ENCODE assay signal across 20 mouse cellular contexts in the genomic region with DNA sequence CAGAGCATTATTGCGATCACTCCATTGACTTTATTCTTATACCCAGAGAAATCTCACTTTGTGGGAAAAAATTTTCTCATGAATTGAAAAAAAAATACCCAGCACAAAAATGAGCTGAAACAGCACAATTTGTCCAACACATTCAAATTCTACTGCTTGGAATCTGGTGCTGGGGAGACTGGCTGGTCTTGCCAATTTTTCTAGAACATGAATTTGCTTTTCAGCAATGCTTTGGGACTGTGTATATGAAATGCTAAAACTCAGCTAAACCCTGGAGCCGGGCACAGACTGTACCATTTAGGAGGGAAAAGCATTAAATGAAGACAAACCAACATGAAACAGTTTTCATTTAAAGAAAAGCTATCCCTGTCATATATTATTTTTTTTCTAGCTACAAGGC.
DNase-seq lines count a peak whose midpoint lies in the region; ATAC-seq and TF ChIP-seq lines count a peak whose summit lies in the region.
"Had no signal": no experiment of that assay in that cellular context is flagged by ENCODE, and none has a peak within 500 bp of the region (broad histone marks: within the 10 kb centered on the region; RNA-seq: fewer than 3 reads in every experiment).

No protein-coding gene starts in this region.

- no peak overlapping the region for H3K4me3 ChIP-seq in forebrain, postnatal 0 days (ENCODE audit: low read depth, low read length)
- no peak overlapping the region for H3K4me3 ChIP-seq in forebrain, embryonic 12.5 days (replicated peaks)
- H3K4me3 ChIP-seq in intestine, embryonic 14.5 days (ENCODE audit: low read depth, low read length): no peak overlapping the region
- no peak overlapping the region for H3K4me3 ChIP-seq in intestine, postnatal 0 days (ENCODE audit: low read depth, low read length)
- H3K4me3 ChIP-seq: embryonic facial prominence, embryonic 10.5 days; heart, embryonic 15.5 days; hindbrain, embryonic 13.5 days had no signal

- WGBS in forebrain, postnatal 0 days: 67% methylated on average over 2 of the region's 2 CpGs
- 96% methylated on average over 2 of the region's 2 CpGs for WGBS in forebrain, embryonic 12.5 days
- 89% methylated on average over 2 of the region's 2 CpGs for WGBS in intestine, embryonic 14.5 days
- 91% methylated on average over 2 of the region's 2 CpGs for WGBS in intestine, postnatal 0 days

- H3K9ac ChIP-seq in forebrain, postnatal 0 days: no peak overlapping the region
- no peak overlapping the region for H3K9ac ChIP-seq in forebrain, embryonic 12.5 days
- no peak overlapping the region for H3K9ac ChIP-seq in intestine, embryonic 14.5 days (ENCODE audit: low read length)
- no peak overlapping the region for H3K9ac ChIP-seq in intestine, postnatal 0 days (ENCODE audit: low read depth, low read length)
- H3K9ac ChIP-seq: heart, embryonic 15.5 days; hindbrain, embryonic 13.5 days had no signal

- H3K9me3 ChIP-seq in forebrain, postnatal 0 days (ENCODE audit: low read length): no peaks in the 10 kb centered on the region
- H3K9me3 ChIP-seq in forebrain, embryonic 12.5 days: no peaks in the 10 kb centered on the region
- no peaks in the 10 kb centered on the region for H3K9me3 ChIP-seq in intestine, embryonic 14.5 days (ENCODE audit: control insufficient read depth, low read length)
- no peaks in the 10 kb centered on the region for H3K9me3 ChIP-seq in intestine, postnatal 0 days (ENCODE audit: control insufficient read depth)
- H3K9me3 ChIP-seq: embryonic facial prominence, embryonic 10.5 days; G1E; heart, embryonic 15.5 days; hindbrain, embryonic 13.5 days had no signal

- TF ChIP-seq CTCF in forebrain, postnatal 0 days (IDR thresholded peaks at IDR 0.05; ENCODE audit: low read depth): no peak
- TF ChIP-seq CTCF in intestine, postnatal 0 days (IDR thresholded peaks at IDR 0.05; ENCODE audit: low read depth): no peak

- H3K27me3 ChIP-seq in forebrain, postnatal 0 days (ENCODE audit: insufficient read depth, low read length): no peaks in the 10 kb centered on the region
- H3K27me3 ChIP-seq in forebrain, embryonic 12.5 days: no peaks in the 10 kb centered on the region
- H3K27me3 ChIP-seq in intestine, embryonic 14.5 days (replicated peaks; ENCODE audit: control insufficient read depth, insufficient read depth, low read length): no peaks in the 10 kb centered on the region
- no peaks in the 10 kb centered on the region for H3K27me3 ChIP-seq in intestine, postnatal 0 days (replicated peaks; ENCODE audit: control insufficient read depth, insufficient read depth, low read length)
- H3K27me3 ChIP-seq: heart, embryonic 15.5 days; hindbrain, embryonic 13.5 days had no signal

- H3K36me3 ChIP-seq in forebrain, postnatal 0 days (ENCODE audit: insufficient read depth): no peaks in the 10 kb centered on the region
- H3K36me3 ChIP-seq in forebrain, embryonic 12.5 days (replicated peaks): no peaks in the 10 kb centered on the region
- H3K36me3 ChIP-seq in intestine, embryonic 14.5 days (ENCODE audit: control insufficient read depth, insufficient read depth, low read length): no peaks in the 10 kb centered on the region
- no peaks in the 10 kb centered on the region for H3K36me3 ChIP-seq in intestine, postnatal 0 days (ENCODE audit: control insufficient read depth, insufficient read depth)
- H3K36me3 ChIP-seq: embryonic facial prominence, embryonic 10.5 days; G1E; heart, embryonic 15.5 days; hindbrain, embryonic 13.5 days had no signal

- peak; percentile 71 for ATAC-seq in forebrain, postnatal 0 days
- ATAC-seq in forebrain, embryonic 12.5 days (ENCODE audit: low FRiP score): no peak
- ATAC-seq in intestine, embryonic 14.5 days (replicated peaks; ENCODE audit: low FRiP score, low TSS enrichment, low read depth): no peak
- ATAC-seq in intestine, postnatal 0 days: no peak
- ATAC-seq: CD4-positive, CD25-positive, alpha-beta regulatory T cell, adult 4 months; forebrain, embryonic 14.5 days; hindbrain, postnatal 0 days had no signal

- H3K4me2 ChIP-seq in forebrain, postnatal 0 days (ENCODE audit: low read depth): no peak overlapping the region
- no peak overlapping the region for H3K4me2 ChIP-seq in forebrain, embryonic 12.5 days
- H3K4me2 ChIP-seq in intestine, embryonic 14.5 days (ENCODE audit: low read length): no peak overlapping the region
- no peak overlapping the region for H3K4me2 ChIP-seq in intestine, postnatal 0 days (replicated peaks; ENCODE audit: low read depth)
- H3K4me2 ChIP-seq: heart, embryonic 15.5 days; hindbrain, embryonic 13.5 days had no signal

- DNase-seq in forebrain, postnatal 0 days: peak; percentile 22
- DNase-seq in intestine, embryonic 14.5 days (ENCODE audit: low spot score): peak; percentile 38
- DNase-seq in layer of hippocampus, adult 9-11 months: peak; percentile 34
- DNase-seq in layer of hippocampus, postnatal 25 days (ENCODE audit: extremely low spot score in 1 of 2, low spot score in 1 of 2): no peak
- DNase-seq in testis, postnatal 10 days (ENCODE audit: low spot score): peak; percentile 18
- DNase-seq in testis, postnatal 14 days (ENCODE audit: low spot score): no peak
- DNase-seq: B cell, adult 2 months; cerebellum, adult 2 months; cerebellum, postnatal 10 days; gastrocnemius, postnatal 14 days; heart, postnatal 14 days had no signal

- no peaks in the 10 kb centered on the region for H3K4me1 ChIP-seq in forebrain, postnatal 0 days (ENCODE audit: insufficient read depth)
- H3K4me1 ChIP-seq in forebrain, embryonic 12.5 days: 0 out of 2 replicates have a peak, but pooled peaks cover 3% of the 10 kb centered on the region
- no peaks in the 10 kb centered on the region for H3K4me1 ChIP-seq in intestine, embryonic 14.5 days (replicated peaks; ENCODE audit: control insufficient read depth, insufficient read depth, low read length)
- no peaks in the 10 kb centered on the region for H3K4me1 ChIP-seq in intestine, postnatal 0 days (replicated peaks; ENCODE audit: control insufficient read depth, insufficient read depth, low read length)

- no peak overlapping the region for H3K27ac ChIP-seq in forebrain, postnatal 0 days (ENCODE audit: low read depth, low read length)
- H3K27ac ChIP-seq in forebrain, embryonic 12.5 days: no peak overlapping the region
- H3K27ac ChIP-seq in intestine, embryonic 14.5 days (ENCODE audit: low read depth): no peak overlapping the region
- no peak overlapping the region for H3K27ac ChIP-seq in intestine, postnatal 0 days (ENCODE audit: low read depth, low read length)
- H3K27ac ChIP-seq: embryonic facial prominence, embryonic 10.5 days; heart, embryonic 15.5 days; hindbrain, embryonic 13.5 days; hindbrain, postnatal 0 days had no signal

Comparison
In these comparisons a context has a peak if more than half of its experiments do, and no peak if none do; other contexts are left out.
1. DNase-seq: peak in forebrain, postnatal 0 days (single experiment), intestine, embryonic 14.5 days (single experiment), layer of hippocampus, adult 9-11 months (single experiment) and testis, postnatal 10 days (single experiment); none in layer of hippocampus, postnatal 25 days (0 of 2) and testis, postnatal 14 days (single experiment).